Mouse (Mus musculus) forelimb bud, embryonic 11.5 days (tissue): ENCODE measurements around the gene Ctps2.
"Not testable (repeated sequence)": the region's sequence is repeated elsewhere in the genome, so short reads cannot be mapped to it uniquely, and the experiment has no call there.

ENCODE experiments used
- DNase-seq: peaks from one replicate; pipeline ENCODE4 v3.0.0-alpha.2; 2012; ENCODE audit warnings: low read depth, low spot score

Gene Ctps2

GRCm38 (mm10) chrX:162900938-162901337 is at the start of gene Ctps2:
Gene Ctps2, plus strand, starts transcription at chrX:162901238.
- no peak for DNase-seq

- DNase-seq: no peak
These were observed 32.6 kb upstream of the Ctps2 start for GRCm38 (mm10) chrX:162868294-162868965.

- DNase-seq: peak; percentile 26
These were observed 29.1 kb upstream of the Ctps2 start for GRCm38 (mm10) chrX:162871734-162872517.

- DNase-seq: no peak
These were observed 27.3 kb upstream of the Ctps2 start for GRCm38 (mm10) chrX:162873761-162874160.

GRCm38 (mm10) chrX:162878236-162878635 is 22.8 kb upstream of the Ctps2 start:
- no peak for DNase-seq

GRCm38 (mm10) chrX:162887931-162888511 is 13.0 kb upstream of the Ctps2 start, which contains the start of gene Syap1:
Gene Syap1, minus strand, starts transcription at chrX:162888447.
- DNase-seq: peak; percentile 78

GRCm38 (mm10) chrX:162888575-162889223 is 12.3 kb upstream of the Ctps2 start:
- DNase-seq: not testable (repeated sequence)

- DNase-seq: peak; percentile 57
These were observed 467 bp downstream of the Ctps2 start for GRCm38 (mm10) chrX:162901371-162902039.

- peak; percentile 20 for DNase-seq
These were observed 1.1 kb downstream of the Ctps2 start for GRCm38 (mm10) chrX:162902040-162902734.

GRCm38 (mm10) chrX:162907554-162907953 is 6.5 kb downstream of the Ctps2 start:
- no peak for DNase-seq

GRCm38 (mm10) chrX:162913651-162914050 is 12.6 kb downstream of the Ctps2 start:
- no peak for DNase-seq

- peak; percentile 29 for DNase-seq
These were observed 14.7 kb downstream of the Ctps2 start for GRCm38 (mm10) chrX:162915697-162916096.

GRCm38 (mm10) chrX:162921487-162922125 is 20.6 kb downstream of the Ctps2 start:
- DNase-seq: no peak

- DNase-seq: no peak
These were observed 30.4 kb downstream of the Ctps2 start for GRCm38 (mm10) chrX:162931467-162931866.

- no peak for DNase-seq
These were observed 41.0 kb downstream of the Ctps2 start for GRCm38 (mm10) chrX:162942027-162942426.

GRCm38 (mm10) chrX:162949811-162950439 is 48.9 kb downstream of the Ctps2 start:
- DNase-seq: peak; percentile 25

- DNase-seq: no peak
These were observed 56.9 kb downstream of the Ctps2 start for GRCm38 (mm10) chrX:162957921-162958320.

GRCm38 (mm10) chrX:162963840-162964239 is 62.8 kb downstream of the Ctps2 start:
- no peak for DNase-seq

- no peak for DNase-seq
These were observed 63.3 kb downstream of the Ctps2 start, which contains the start of gene S100g for GRCm38 (mm10) chrX:162964383-162964782. Gene S100g, minus strand, starts transcription at chrX:162964599.

- no peak for DNase-seq
These were observed 66.4 kb downstream of the Ctps2 start for GRCm38 (mm10) chrX:162967456-162967855.
